Mouse (Mus musculus): ENCODE results near the gene Top1.
"Not testable (repeated sequence)": the region's sequence is repeated elsewhere in the genome, so short reads cannot be mapped to it uniquely, and the experiment has no call there.

Gene Top1

DNA sequence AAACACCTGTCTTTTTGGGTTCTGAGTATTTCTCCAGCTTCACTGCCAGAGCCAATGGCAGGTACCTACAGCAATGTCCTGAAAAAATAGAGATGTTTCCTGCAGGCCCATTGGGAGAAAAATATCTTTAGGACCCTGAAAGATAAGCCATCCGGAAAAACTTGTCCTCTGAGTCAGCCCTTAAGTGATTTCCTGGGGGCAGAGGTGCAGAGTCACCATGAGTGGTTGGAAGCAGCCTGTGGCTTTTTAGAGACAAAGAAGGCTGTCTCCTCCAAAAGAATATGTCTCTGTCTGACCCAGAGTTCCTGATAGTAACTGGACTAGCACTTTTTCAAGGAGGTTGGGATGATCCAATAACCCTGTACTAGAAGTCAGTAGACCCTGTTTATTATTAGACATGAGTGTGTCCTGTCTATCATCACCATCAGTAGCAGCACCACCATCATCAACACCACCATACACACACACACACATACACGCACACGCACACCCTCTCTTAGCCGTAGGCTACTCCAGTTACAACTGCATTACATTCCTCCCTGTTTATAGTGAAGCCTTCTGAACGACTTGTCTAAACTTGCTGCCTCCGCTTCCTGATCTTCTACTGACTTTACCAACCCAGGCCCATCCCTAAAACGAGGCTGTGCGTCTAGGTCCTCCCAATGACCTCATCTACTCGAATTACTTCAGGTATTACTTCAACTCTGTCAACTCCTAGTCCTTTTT, 14.7 kb upstream of the Top1 start:
- DNase-seq (ENCODE audit: low read depth, low spot score), result no peak

GRCm38 (mm10) chr2:160639911-160640717, 5.6 kb upstream of the Top1 start:
- DNase-seq (ENCODE audit: low read depth, low spot score), result no peak

DNA sequence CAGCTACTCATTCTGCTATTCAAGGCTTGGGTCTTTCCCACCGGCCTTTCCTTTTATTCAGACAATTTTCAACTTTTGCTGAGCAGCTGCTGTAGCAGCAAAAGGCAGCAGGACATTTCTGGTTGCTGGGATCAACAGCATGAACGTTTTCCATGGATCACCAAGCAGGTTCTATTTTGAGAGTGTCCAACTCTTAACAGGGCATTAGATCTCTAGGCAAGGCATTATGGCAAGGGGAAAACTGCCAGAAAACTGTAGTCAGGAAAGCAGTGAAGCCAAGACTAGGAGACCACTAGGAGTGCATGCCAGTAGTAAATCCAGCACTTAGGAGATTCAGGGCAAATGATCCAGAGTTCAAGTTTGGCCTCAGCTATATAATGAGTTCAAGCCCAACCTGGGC, 4.5 kb upstream of the Top1 start:
- no peak for DNase-seq (ENCODE audit: low read depth, low spot score)

GRCm38 (mm10) chr2:160646144-160646844, 606 bp downstream of the Top1 start:
- peak; percentile 23 for DNase-seq (ENCODE audit: low read depth, low spot score)

DNA sequence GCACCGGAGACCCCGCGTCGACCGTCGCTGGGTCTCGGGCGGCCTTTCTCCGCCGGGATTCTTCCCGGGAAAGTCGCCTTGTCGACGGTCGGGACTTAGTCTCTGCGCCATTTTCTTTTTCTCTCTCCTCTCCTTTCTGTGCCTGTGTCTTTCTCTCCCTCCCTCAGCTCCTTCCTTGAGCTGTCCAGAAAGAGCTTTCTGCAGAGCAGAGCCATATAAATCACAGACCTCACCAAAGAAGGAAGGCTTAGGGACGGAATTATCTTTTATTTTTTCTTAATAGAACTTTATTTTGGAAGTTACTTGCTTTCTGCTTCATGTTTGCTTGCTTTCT, 1.1 kb downstream of the Top1 start:
- no peak for DNase-seq (ENCODE audit: low read depth, low spot score)

DNA sequence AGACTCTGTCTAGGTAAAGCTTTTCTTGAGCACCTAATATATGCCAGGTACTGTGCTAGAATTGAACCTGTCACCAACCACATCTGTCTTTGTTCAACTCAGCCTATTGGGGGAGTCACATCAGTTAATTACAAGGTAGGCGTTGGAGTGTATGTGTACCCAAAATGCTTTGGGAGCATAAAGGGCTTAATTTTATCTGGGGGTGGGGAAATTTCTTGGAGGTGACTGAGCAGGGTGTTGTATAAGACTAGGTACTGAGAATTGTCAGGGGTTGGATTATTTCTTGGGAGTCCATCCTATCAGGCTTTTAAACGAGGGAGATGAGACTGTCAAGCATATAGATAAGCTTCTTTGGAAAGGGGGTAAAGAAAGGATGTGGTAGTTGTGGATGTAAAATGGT, 2.4 kb downstream of the Top1 start:
- no peak for DNase-seq (ENCODE audit: low read depth, low spot score)

DNA sequence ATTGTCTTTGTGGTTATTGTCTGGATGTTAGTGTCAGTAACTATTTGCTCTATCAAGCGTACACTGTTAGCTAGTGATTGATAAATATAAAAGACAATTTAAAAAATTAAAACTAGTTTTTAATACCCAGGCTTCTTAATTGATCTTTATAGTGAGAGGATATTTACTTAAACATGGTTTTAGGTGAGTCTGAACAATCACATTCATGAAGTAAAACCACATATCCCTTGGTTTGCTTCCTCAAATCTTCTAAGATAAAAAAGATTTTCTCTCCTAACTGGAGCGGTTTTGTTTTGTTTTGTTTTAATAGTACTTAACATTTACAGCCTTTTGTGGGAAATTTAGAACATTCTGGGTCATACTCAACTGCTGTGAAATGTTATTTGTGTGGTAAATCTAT, 3.4 kb downstream of the Top1 start:
- DNase-seq (ENCODE audit: low read depth, low spot score), result no peak

DNA sequence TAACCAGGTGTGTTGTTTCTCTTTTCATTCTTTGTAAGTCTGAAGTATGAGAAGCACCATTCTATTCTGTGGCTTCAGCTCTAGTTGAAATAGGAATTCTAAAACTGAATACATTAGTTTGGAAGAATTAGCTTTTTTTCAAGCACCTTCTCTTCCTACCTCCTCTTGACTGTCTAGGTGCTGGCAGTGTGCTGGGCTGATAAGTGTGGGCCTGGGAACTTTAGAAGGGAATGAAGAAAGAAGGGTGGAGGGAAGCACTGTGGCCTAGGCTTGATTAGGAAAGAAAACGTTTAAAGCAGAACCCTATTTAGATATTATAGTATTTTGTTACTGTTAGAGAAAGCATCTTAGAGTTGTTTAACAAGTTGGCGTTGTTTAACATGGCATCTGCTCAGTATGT, 5.5 kb downstream of the Top1 start:
- no peak for DNase-seq (ENCODE audit: low read depth, low spot score)

GRCm38 (mm10) chr2:160653218-160653617, 7.5 kb downstream of the Top1 start:
- no peak for DNase-seq (ENCODE audit: low read depth, low spot score)

DNA sequence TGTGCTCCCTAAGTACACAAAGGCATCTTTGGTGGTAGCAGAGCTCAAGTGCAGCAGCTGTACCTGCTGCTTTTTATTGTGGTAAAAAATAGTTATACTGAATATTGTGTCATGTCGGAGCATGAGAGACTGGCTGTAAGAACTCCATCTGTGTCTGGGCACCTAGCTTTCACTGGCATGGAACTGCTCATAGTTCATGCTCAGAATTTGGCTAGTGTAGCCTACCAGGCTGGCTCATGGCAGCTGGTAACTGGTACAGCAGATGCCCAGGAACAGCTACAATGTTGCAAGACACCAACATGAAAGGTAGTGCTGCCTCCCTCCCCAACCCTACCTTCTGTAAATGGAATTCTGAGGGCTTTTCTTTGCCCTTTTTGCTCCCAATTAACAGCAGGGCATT, 9.9 kb downstream of the Top1 start:
- no peak for DNase-seq (ENCODE audit: low read depth, low spot score)

DNA sequence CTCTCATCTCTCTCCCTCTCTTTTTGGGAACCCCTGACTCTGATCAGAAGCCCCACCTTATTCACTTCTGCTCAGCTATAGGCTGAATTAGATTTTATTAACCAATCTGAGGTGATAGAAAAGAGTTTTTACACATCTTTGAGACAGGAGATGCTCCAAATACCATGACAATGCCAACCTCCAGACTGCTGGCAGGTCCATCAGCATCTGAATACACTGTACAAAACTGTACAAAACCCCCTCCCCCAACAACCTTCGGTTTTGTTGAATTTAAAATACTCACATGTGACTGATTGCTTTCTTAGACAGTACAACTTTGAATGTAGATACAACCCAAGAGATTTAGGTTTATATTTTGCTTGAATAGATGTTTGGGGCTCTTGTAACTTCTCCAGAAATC, 10.5 kb downstream of the Top1 start:
- DNase-seq (ENCODE audit: low read depth, low spot score), result no peak

GRCm38 (mm10) chr2:160657801-160658442, 12.2 kb downstream of the Top1 start:
- no peak for DNase-seq (ENCODE audit: low read depth, low spot score)

- no peak for DNase-seq (ENCODE audit: low read depth, low spot score)
These were observed 13.1 kb downstream of the Top1 start for GRCm38 (mm10) chr2:160658811-160659210.

DNA sequence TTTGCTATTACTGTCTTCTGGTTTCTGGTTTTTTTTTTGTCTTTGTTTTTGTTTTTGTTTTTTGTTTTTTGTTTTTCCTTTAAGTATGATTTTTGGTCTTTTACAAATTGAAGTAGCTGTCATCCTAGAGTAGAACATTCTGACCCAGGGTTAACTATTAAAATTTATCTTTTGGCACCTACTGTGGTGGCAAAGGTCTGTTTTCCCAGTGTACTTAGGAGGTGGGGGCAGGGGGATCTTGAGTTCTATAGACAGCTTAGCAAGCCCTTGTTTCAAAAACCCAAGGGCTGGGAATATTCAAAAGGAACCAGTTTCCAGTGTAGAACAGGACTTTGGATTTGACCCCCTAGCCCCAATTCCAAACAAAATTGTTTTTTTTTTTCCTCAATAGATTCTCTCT, 18.7 kb downstream of the Top1 start:
- no peak for DNase-seq (ENCODE audit: low read depth, low spot score)

DNA sequence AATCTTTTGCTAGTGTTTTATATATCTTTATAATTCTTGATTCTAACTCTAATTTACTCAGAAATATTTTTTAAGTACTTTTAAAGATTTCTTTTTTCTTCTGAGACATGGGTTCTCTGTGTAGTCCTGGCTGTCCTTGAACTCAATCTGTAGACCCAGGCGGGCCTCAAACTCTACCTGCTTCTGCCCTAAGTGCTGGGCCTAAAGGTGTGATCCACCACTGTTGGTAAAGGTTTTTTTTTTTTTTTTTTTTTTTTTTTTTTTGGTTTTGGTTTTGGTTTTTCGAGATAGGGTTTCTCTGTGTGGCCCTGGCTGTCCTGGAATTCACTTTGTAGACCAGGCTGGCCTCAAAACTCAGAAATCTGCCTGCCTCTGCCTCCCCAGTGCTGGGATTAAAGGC, 19.3 kb downstream of the Top1 start:
- DNase-seq (ENCODE audit: low read depth, low spot score), result not testable (repeated sequence)

DNA sequence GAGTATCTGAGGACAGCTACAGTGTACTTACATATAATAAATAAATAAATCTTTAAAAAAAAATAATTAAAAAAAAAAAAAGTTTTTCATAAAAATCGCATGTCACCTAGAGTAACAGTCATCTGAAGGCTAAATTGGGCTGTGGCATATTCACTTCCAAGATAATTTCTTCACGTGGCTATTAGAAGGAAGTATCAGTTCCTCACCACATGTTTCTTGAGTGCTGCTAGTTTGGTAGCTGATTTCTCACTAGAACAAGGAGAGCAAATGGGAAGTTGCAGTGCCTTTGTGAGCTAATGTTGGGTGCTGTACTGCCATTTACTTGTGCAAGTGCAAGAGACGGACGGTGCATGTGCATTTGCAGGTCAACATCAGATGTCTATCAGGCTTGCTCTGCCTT, 21.6 kb downstream of the Top1 start:
- DNase-seq (ENCODE audit: low read depth, low spot score), result no peak

- DNase-seq (ENCODE audit: low read depth, low spot score), result no peak
These were observed 54.6 kb downstream of the Top1 start for GRCm38 (mm10) chr2:160700271-160700670.

DNA sequence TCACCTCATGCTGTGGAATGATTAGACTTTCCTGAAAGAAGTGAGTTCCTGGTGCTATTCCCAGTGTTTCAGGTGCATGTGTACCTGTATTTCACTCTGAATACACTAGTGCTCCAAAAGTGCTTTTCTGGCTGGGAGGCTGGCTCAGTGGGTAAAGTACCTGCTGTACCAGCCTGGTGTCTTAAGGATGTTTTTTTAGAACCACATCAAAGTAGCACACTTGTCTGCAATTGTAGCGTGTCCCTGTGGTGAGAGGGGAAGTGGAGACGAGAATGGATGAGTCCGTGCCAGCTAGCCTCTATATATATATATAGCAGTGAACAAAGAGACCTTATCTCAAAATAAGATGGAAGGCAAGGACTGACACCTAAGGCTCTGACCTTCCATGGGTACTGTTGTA, 55.9 kb downstream of the Top1 start:
- no peak for DNase-seq (ENCODE audit: low read depth, low spot score)

- no peak for DNase-seq (ENCODE audit: low read depth, low spot score)
These were observed 57.1 kb downstream of the Top1 start for GRCm38 (mm10) chr2:160702824-160703223.

GRCm38 (mm10) chr2:160707673-160708072, 62.0 kb downstream of the Top1 start:
- DNase-seq (ENCODE audit: low read depth, low spot score), result no peak

- DNase-seq (ENCODE audit: low read depth, low spot score), result no peak
These were observed 69.9 kb downstream of the Top1 start for GRCm38 (mm10) chr2:160715463-160716030.

DNA sequence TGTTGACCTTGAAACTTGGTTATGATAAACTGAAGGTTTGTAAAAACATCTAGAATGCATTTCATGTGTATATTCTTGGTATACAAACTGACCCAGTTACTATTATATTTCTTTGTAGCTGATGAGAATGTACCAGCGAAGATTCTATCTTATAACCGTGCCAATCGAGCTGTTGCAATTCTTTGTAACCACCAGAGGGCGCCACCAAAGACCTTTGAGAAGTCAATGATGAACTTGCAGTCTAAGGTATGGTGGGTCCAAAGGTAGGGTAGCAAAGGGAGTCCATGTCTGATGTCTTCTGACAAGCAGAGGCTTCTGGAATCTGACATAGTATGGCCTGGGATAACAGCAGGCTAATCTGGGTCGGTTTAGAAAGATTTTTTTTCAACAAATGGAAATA, 71.6 kb downstream of the Top1 start:
- no peak for DNase-seq (ENCODE audit: low read depth, low spot score)

Data from retina, postnatal 7 days (tissue).